Mouse (Mus musculus): ENCODE measurements around the gene Racgap1.

DNA sequence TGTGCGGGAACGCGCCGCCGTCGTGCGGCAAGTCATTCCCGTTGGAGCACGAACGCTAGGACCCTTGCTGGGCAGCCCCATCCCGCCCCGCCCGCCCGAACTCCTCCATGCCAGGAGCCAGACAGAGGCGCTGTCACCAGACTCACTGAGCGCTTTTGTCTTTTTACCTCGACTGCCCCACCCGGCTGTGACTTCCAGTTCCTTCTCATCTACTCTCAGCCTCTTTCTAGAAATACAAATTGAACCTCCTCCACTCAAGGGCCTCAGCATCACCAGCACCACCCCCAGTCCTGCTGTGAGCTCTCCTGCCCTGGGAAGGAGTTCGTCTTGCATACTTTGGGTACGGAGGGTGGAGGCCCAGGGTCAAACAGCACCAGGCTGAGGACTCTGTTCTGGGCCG, 2.4 kb upstream of the Racgap1 start:
- TF ChIP-seq POLR2A (IDR thresholded peaks at IDR 0.05; ENCODE audit: insufficient read depth, low read depth, low read length): no peak
- no peak for TF ChIP-seq CTCF (IDR thresholded peaks at IDR 0.05)
- TF ChIP-seq EP300 (IDR thresholded peaks at IDR 0.05; ENCODE audit: insufficient read depth, low read depth, low read length): no peak

Data from heart, adult 2 months (tissue).